Mouse (Mus musculus) cortical plate, adult 2 months (tissue): ENCODE measurements at regions not wholly inside any gene's neighbourhood (a gene's known extent, or its start where the extent isn't known, plus 50 kb on each side); places are given as distances from the start of the nearest gene placed in this dataset.
A peak's percentile ranks its signal among the peaks of the same experiment; 100 is the strongest.

ENCODE experiments used
- H3K27ac ChIP-seq: fragments of 200-500 bp; 2 replicates; pipeline ENCODE4 v1.5.1; 2012; ENCODE audit warnings: low read length, control low read depth, inconsistent platforms; ENCODE audit not compliant: insufficient read depth
- H3K4me1 ChIP-seq: fragments of 200-500 bp; 2 replicates; pipeline ENCODE4 v1.6.1; 2011; ENCODE audit warnings: low read length; ENCODE audit not compliant: control insufficient read depth, insufficient read depth
- H3K4me3 ChIP-seq: fragments of 200-500 bp; 2 replicates; pipeline ENCODE4 v1.5.1; 2011; ENCODE audit warnings: mild to moderate bottlenecking, low read length, control low read depth; ENCODE audit not compliant: insufficient read depth
- CTCF ChIP-seq: fragments of 200-500 bp; IDR thresholded peaks from 2 replicates; pipeline ENCODE4 v1.5.1; 2011; ENCODE audit warnings: mild to moderate bottlenecking, control low read depth, low read length; ENCODE audit not compliant: insufficient read depth; ENCODE audit errors: extremely low read depth
- POLR2A ChIP-seq: fragments of 200-500 bp; IDR thresholded peaks from 2 replicates; pipeline ENCODE4 v1.6.1; 2011; ENCODE audit warnings: mild to moderate bottlenecking, low read length, control low read depth; ENCODE audit not compliant: insufficient read depth; ENCODE audit errors: extremely low read depth

- Histone ChIP-seq H3K4me1 (peaks cover 2% of the 10 kb centered on the region), H3K4me3 (no peak overlapping the region), H3K27ac (no peak overlapping the region)
- no peak for TF ChIP-seq POLR2A
- TF ChIP-seq CTCF: no peak
These were observed 243.8 kb upstream of the Tprg start for GRCm38 (mm10) chr16:25042669-25043440.

GRCm38 (mm10) chr16:25044637-25045036, 242.0 kb upstream of the Tprg start:
- TF ChIP-seq CTCF: no peak
- no peak for TF ChIP-seq POLR2A
- H3K27ac ChIP-seq: no peak overlapping the region
- H3K4me3 ChIP-seq: no peak overlapping the region
- H3K4me1 ChIP-seq: peaks cover 2% of the 10 kb centered on the region

- peaks cover 2% of the 10 kb centered on the region; the same call in 1 of the 2 replicates for H3K4me1 ChIP-seq
These were observed 238.9 kb upstream of the Tprg start for GRCm38 (mm10) chr16:25047726-25048125.

GRCm38 (mm10) chr16:25049928-25050510, 236.6 kb upstream of the Tprg start:
- H3K4me1 ChIP-seq: peaks cover 2% of the 10 kb centered on the region
- H3K27ac ChIP-seq: no peak overlapping the region
- TF ChIP-seq CTCF (no peak), POLR2A (no peak)
- no peak overlapping the region for H3K4me3 ChIP-seq

More at GRCm38 (mm10) chr16:25047726-25048125, 238.9 kb upstream of the Tprg start:
- TF ChIP-seq CTCF: no peak
- TF ChIP-seq POLR2A: no peak
- H3K27ac ChIP-seq: no peak overlapping the region
- H3K4me3 ChIP-seq: no peak overlapping the region

GRCm38 (mm10) chr16:25051044-25051443, 235.6 kb upstream of the Tprg start:
- H3K27ac ChIP-seq: no peak overlapping the region
- no peak overlapping the region for H3K4me3 ChIP-seq
- peaks cover 2% of the 10 kb centered on the region for H3K4me1 ChIP-seq
- TF ChIP-seq POLR2A (no peak), CTCF (no peak)

- TF ChIP-seq POLR2A (no peak), CTCF (no peak)
These were observed 234.2 kb upstream of the Tprg start for GRCm38 (mm10) chr16:25052428-25052827.

GRCm38 (mm10) chr16:25052917-25053343, 233.7 kb upstream of the Tprg start:
- Histone ChIP-seq H3K4me3 (no peak overlapping the region), H3K4me1 (peaks cover 2% of the 10 kb centered on the region), H3K27ac (no peak overlapping the region)
- TF ChIP-seq CTCF: no peak
- TF ChIP-seq POLR2A: no peak

More at GRCm38 (mm10) chr16:25052428-25052827, 234.2 kb upstream of the Tprg start:
- Histone ChIP-seq H3K27ac (no peak overlapping the region), H3K4me3 (no peak overlapping the region), H3K4me1 (peaks cover 2% of the 10 kb centered on the region)

GRCm38 (mm10) chr16:25054304-25054703, 232.3 kb upstream of the Tprg start:
- Histone ChIP-seq H3K4me1 (peaks cover 2% of the 10 kb centered on the region), H3K27ac (no peak overlapping the region), H3K4me3 (no peak overlapping the region)
- TF ChIP-seq CTCF (no peak), POLR2A (no peak)

GRCm38 (mm10) chr16:25055376-25055775, 231.2 kb upstream of the Tprg start:
- peaks cover 2% of the 10 kb centered on the region for H3K4me1 ChIP-seq
- no peak overlapping the region for H3K4me3 ChIP-seq
- H3K27ac ChIP-seq: no peak overlapping the region
- TF ChIP-seq CTCF (no peak), POLR2A (no peak)

GRCm38 (mm10) chr16:25058051-25058747, 228.4 kb upstream of the Tprg start:
- TF ChIP-seq CTCF: no peak
- no peak for TF ChIP-seq POLR2A
- Histone ChIP-seq H3K4me1 (no peaks in the 10 kb centered on the region; the same call in 1 of the 2 replicates), H3K4me3 (peak overlapping the region; percentile 44), H3K27ac (peak overlapping the region; percentile 92)
